Mouse (Mus musculus): Measurements from ENCODE around the gene Ccar1. TPM values are rescaled to one million over a fixed set of nuclear protein-coding genes. Genes with fewer than 3 reads are reported as not detected.
"Not testable (repeated sequence)": the region's sequence is repeated elsewhere in the genome, so short reads cannot be mapped to it uniquely, and the experiment has no call there.

Ccar1 gene
- 10 to 100 TPM; 55.2 to 71.8 TPM for total RNA-seq (2021)
- long read RNA-seq, full-length matches to known transcripts = 13 of 66 reads
- long read RNA-seq, partial matches to known transcripts = 45 of 66 reads
- long read RNA-seq, other reads (novel, unspliced or antisense) = 8 of 66 reads

DNA sequence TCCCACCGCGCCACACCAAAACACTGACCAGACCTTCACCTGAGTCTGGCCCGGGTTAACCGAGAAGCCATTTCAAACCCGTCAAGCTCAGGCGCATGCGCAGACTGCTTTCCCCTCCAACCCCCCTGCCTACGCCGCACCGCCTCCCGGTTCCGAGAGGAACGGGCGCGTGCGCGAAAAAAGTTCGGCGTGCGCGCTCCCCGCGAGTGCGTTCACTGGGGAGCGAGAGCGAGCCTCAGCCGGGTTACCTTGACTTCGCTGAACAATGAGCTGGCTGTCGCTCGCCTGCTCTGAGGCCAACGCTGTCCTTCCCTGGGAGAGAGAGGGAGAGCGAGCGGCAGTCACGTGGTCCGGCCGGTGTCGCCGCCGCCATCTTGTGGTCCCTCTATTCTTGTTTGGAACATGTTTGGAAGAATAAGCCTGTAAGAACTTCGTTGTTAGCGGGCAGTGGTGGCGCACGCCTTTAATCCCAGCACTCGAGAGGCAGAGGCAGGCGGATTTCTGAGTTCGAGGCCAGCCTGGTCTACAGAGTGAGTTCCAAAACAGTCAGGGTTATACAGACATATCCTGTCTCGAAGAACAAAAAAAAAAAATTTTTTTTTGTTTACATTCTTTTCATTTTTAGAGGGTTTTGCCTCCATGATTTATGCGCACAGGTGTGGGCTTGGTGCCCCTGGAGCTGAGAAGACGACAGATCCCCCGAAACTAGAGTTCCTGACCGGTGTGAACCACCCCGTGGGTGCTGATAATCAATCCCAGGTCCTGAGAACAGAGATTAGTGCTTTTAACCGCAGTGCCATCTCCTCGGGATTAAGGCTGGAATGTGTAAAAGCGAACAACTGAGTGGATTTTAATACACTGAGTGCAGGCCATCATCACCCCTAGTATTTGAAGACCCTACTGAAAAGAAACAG, at the start of gene Ccar1:
Gene Ccar1 (minus strand): TSS at position 110 of the 914 bp plus-strand sequence.
- peak; percentile 99 to 100 for DNase-seq (ENCODE audit: low spot score in 2 of 2)

DNA sequence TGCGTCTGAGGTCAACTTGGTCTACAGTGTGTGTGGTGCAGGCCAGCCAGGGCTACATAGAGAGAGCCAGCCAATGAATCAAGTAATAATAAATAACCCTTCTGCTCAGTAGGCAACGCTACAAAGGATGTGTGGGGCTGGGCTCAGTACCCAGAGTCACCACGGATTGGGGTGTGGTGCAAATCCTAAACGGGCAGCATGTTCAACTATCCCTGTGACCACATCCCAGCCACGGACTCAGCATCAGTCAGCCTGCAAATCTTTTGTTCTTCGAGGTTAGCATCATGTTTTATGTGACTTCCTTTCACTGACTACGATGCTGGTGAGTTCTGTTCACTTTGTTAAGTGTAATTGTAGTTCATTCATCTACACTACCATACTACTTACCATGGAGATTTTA, 48.6 kb upstream of the Ccar1 start:
- DNase-seq (ENCODE audit: low spot score in 2 of 2) = no peak

DNA sequence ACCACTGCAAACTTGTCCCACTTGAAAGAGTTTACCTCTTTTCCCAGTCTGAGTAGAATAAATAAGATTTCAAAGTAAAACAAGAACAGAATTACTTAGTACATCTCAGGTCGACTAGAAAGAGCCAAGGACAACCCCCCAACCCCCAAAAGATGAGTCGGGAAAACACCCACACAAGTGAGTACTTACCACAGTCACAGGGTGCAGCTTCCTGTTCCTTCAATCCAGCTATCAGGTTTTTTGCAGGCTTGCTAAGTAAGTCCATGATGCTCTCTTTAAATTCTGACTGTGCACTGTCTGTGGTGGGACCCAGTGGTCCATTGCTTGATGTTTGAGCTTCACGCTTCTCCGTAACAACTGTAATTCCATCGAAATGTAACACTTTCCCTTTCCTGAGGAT, 45.9 kb upstream of the Ccar1 start:
- DNase-seq (ENCODE audit: low spot score in 2 of 2) = no peak

DNA sequence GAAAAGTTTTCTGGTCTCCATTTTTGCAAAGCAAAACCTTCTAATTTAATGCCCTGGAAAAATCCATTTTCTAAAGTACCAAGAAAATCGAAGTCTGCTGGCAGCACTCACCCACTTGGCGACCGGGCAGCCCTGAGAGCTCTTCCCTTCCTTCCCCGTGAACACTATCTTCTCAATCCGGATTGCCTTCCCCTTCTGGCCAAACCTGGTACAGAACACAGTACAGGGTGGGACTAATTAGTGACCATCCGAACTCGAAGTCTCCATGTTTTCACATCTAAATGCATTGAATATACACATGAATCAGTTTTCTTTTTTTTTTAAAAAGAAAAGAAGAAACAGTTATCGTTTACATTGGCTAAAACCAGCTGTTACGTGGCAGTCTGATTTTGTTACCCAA, 40.7 kb upstream of the Ccar1 start:
- no peak for DNase-seq (ENCODE audit: low spot score in 2 of 2)

DNA sequence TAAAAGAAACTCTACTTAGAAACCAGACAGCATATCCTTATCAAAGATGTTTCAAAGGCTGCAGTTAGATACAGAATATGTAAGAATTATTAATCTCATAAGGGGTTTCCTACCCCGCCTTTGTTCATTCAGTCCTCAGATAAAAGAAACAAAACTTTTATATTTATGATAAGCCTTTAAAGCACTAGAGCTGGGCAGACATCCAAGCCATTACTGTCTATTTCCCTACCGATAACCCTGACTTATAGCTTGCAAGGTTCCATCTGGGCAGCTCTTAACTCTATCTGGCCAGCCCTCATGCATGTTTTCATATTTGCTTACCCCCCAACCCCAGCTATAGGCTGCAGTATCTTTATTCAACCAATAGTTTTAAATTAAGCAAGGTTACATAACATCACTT, 39.5 kb upstream of the Ccar1 start:
- DNase-seq (ENCODE audit: low spot score in 2 of 2) = no peak

DNA sequence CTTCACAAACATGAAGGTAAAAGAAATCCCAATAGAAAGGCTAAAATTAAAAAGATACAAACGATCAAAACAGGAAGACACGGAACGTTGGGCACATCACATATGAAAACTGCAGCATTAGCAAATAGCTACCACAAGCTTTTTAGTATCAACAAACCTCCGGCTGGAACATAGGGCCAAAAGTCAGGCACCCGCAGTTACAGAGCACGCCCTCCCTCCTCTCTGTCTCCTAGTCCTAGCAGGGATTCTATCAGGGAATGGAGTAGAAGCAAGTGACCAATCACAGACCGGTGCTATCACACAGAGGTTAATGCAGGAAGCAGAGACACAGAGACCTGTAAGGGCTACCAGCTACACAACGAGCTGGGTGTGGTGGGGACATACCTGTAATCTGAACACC, 32.4 kb upstream of the Ccar1 start:
- DNase-seq (ENCODE audit: low spot score in 2 of 2) = no peak

DNA sequence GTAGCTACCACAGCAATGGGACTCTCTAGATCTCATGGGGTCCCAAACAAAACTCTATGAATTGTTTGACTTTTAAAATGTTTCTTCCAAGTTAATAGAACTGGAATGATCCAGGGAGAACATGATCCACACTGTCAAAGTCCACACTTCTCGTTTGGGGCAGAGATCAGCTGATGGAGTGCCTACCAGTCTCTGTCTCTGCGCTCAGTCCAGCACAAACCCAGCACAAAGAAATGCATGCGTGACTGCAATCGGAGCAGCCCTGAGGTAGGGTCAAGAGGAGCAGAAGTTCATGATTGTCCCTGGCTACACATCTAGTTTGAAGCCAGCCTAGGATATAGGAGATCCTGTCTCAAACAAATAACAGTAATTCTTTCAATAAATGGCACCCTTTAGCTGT, 31.3 kb upstream of the Ccar1 start:
- no peak for DNase-seq (ENCODE audit: low spot score in 2 of 2)

DNA sequence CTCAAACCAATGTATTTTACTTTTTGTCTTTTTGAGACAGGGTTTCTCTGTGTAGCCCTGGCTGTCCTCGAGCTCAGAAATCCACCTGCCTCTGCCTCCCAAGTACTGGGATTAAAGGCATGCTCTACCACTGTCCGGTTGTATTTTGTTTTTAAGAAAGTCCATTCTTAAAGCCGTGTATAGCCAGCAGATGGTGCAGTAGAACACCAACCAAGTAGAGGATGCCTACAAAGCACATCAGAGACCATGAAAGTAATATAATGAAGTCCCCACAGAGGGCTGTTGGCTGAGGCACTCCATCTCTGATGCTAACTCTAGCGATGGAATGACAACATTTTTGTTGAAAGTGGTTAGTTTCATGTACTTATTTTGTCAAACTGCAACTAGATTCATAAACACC, 17.9 kb upstream of the Ccar1 start:
- no peak for DNase-seq (ENCODE audit: low spot score in 2 of 2)

DNA sequence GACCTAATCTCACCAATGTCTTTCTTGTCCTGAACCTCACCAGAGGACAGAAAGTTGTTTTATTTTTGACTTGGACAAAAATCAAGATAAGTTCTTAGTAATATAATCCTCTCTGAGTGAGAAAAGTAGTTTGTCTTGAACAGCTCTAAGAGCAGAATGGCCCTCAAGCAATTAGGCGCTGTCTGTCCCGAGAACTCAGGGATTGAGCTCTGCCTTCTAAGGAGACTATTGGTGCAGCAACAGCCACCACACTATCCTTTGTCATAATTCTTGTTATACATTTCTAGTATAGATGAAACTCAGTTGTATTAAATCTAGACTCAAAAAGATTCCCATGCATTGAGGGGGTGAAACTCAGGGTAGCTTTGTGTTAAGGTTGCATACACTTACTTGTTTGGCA, 16.7 kb upstream of the Ccar1 start:
- no peak for DNase-seq (ENCODE audit: low spot score in 2 of 2)

DNA sequence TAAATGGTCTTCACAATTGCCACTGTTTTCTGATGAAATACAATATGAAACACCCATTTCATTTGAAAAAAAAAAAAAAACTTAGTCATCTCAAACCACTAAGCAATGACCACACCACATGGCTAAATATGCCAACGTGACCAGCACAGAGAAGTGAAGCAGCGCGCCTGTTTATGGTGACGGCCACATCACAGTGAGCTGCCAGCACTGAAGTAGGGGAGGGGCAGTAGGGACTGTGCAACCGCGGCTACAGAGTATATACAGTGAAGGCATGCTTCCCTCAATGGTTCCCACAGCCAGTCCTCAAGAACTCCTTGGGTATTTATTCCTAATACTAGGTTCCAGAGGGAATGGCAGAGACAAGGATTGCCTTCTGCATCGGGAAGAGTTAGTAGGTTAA, 16.2 kb upstream of the Ccar1 start:
- DNase-seq (ENCODE audit: low spot score in 2 of 2) = no peak

DNA sequence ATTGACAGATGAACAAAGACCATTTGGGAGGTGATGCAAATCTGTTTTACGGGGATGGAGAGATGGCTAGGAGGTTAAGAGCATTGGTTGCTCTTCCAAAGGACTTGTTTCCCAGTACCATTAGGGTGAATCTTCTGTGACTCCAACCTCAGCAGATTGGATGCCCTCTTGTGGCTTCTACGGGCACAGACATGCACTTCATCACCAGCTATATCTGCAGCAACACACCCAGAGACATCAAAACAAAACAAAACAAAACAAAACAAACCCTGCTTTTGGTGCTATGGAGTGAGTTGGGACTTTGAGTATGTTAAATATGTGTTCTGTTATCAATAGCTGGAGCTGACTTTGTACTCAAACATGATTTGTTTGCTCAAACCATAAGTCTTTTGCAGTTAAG, 12.0 kb upstream of the Ccar1 start:
- DNase-seq (ENCODE audit: low spot score in 2 of 2) = no peak

DNA sequence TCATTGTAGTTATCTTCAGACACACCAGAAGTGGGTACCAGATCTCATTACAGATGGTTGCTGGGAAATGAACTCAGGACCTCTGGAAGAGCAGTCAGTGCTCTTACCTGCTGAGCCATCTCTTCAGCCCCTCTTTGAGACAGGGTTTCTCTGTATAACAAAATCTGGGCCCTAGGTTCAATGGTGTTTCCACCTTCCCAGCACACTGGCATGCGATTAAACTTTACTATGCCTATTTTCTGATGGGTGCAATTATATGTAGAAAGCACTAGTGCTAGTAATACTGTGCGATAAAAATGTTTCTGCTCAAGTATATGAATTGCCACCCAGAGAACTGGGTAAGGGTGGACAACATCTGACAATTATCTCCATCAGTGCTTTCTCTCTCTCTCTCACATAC, 11.2 kb upstream of the Ccar1 start:
- no peak for DNase-seq (ENCODE audit: low spot score in 2 of 2)

DNA sequence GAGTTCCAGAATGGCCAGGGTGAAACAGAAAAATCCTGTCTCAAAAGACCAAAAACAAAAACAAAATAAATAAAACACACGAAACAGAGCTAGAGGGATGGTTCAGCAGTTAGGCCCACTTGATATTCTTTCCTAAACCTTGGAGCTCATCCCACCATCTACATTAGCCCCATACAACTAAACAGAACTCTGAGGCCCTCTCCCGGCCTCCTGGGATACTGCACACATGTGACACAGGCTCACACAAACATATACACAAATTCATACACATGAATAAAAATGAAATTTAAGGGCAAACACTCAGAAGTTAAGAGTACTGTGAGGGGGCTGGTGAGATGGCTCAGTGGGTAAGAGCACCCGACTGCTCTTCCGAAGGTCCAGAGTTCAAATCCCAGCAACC, 2.1 kb upstream of the Ccar1 start:
- no peak for DNase-seq (ENCODE audit: low spot score in 2 of 2)

DNA sequence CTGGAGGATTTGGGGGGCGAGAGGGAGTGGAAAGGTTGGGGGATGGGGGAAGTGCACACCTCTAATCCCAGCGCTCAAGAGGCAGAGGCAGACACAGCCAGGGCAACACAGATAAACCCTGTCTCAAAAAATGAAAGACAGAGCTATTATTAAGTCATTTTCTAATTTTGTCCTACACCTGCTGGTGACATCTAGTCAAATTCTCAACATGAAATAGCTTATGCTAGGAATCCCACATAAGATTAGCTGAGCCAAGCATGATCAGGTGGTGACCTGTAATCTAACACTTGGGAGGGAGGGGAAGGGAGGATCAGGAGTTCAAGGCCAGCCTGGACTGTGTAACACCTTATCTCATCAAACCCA, 986 bp upstream of the Ccar1 start:
- no peak for DNase-seq (ENCODE audit: low spot score in 2 of 2)

DNA sequence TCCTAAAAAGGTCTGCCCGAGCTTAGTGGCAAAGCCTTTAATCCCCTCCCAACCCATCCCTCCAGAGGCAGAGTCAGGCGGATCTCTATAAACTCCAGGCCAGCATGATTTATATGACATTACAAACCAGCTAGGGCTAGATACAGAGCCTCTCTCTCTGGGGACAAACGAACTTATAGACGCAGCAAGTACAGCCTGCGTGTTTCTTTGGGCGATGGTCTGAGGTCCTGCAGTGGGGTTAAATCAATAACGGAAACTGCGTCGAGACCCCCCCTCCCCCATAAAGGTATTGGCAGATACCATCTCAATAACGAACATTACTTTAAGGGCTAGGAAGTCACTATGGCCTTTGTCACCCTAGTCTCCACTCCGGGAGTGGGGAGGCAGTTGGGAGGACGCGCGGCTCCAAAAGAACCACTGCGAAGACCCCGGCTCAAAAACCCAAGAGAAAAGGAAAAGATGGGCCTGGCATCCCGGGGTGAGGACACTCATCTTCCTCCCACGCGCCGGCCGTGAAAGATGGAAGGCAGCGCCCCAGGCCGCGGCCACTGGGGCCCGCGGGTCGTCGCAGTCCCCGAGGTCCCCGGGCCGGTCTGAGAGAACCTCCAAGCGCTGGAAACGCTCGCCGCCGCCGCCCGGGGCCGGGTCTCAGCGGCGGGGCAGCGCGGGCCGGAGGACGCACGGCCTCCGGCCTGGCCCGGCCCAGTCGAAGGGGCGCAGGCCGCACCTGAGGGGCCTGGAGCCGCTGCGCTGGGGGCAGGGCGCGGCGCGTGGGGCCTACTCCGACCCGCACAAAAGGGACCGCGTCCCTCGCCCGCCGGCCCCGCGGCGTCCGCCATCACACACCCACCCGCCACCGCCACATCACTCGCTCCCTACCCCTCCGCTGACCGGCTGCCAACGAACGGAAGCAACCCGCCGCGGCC, 572 bp downstream of the Ccar1 start:
- DNase-seq (ENCODE audit: low spot score in 2 of 2) = peak in 1 of 2 experiments; percentile 7

DNA sequence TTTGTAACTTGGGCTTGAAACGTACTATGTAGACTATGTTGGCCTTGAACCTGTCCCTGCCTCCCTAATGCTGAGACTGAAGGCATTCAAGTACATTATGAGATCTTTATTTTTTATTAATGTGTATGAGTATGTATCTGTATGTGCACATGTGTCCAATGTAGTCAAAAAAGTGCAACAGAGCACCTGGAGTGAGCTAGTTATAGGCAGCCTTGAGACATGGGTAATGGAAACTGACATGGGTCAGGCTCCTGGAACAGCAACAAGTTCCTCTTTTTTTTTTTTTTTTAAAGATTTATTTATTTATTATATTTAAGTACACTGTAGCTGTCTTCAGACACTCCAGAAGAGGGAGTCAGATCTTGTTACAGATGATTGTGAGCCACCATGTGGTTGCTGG, 10.3 kb downstream of the Ccar1 start:
- DNase-seq (ENCODE audit: low spot score in 2 of 2) = not testable (repeated sequence)

DNA sequence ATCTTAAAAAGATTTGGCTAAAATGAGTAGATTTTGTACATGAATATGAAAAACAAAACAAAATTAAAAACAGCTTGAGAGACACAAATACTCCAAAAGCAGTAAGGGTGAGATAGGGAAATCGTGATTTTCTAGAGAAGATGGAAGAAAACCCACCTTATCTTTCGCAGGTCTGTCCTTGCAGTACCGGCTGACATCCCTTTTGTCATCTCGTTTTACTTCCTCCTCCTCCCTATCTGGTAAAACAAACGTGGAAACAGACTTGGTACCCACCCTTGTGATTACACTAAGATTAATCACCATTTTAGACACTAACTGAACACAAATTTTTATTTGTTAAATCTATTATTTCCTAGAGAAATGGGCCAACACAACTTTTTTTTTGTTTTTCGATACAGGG, 41.3 kb downstream of the Ccar1 start:
- DNase-seq (ENCODE audit: low spot score in 2 of 2) = no peak

DNA sequence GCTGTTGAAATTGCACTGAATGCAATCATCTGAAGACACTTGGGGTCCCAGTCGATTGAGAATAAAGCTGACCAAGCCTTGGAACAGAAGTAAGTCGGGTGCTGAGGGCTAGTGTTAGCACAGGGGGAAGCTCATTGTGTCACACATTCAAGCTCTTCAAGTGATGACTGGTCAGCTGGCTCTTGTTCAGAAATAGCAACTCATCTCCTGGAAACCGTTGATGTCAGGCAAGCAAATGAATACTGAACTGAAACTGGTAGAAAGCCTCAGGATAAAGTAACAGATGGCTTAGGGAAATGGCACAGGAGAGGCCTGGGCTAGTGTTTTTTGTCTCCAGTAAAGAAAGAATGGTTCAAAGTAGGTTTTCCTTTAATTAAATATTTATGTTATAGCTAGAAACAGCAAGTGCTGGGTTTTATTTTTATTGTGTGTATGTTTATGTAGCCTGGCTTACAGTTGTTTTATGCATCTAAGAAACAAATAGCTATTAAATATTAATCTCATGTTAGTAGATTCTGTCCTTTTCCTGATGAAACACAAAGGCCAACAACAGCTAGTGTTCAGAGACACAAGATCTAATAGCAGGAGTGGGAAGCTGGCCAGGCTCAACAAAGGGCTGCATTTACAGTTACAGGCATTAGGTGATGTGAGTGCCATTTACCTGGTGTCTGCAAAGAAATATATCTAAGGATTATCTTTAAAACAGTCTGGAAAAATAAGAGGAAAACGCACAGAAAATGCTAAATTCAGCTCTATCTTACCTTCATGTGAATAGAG, 51.9 kb downstream of the Ccar1 start:
- DNase-seq (ENCODE audit: low spot score in 2 of 2) = peak in 1 of 2 experiments; percentile 16

DNA sequence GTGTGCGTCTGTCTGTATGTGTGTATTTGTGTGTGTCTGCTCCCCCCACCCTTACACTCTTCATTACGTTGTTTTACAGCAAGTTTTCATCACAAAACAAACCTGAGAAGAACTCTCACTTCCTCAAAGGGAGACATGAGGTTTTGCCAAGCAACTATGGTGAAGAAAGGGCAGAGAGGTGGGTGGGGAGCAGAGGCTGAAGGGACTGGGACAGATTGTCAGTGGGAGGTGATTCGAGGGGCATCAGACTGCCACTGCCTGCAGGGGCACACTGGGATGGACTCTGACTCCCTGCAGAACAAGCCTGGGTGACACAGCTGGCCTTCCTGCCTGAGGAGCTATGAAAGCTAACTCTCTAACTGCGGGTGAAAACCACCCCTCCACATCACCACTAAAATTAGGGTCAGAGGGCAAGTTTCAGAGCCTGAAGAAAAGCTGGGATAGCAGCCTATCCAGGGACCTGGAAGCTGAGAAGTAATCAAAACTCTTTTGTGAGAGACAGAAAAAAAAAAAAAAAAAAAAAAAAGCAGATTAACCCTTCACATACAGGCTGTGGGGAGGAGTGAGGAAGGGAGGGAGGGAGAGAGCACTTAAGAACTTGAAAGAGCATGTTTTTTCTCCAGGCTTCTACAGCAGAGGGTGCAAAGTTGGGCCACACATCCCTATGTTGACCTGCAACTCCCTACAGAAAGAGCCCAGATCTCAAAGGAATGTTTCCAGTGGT, 55.0 kb downstream of the Ccar1 start:
- no peak for DNase-seq (ENCODE audit: low spot score in 2 of 2)

DNA sequence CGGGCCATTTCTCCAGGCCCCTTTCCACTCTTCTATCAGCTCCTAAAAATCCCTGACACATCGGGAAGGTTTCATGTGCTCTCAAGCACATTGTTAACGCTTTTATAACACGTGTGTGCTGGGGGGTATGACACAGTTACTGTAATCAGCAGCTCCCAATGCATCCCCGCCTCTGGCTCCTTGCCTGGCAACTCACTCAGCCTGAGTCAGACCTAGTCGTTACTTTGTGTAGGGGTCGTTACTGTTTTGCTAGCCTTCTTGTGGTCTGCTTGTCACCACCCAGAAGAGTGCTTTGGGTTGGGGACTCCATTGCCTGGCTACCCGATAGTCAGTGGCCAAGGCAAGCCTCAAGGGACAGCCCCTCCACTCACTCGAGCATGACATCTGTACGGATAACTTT, 61.3 kb downstream of the Ccar1 start:
- no peak for DNase-seq (ENCODE audit: low spot score in 2 of 2)

All from layer of hippocampus, postnatal 10 days (tissue).